Mouse (Mus musculus): Measurements from ENCODE around the gene Arhgef3.

Arhgef3 gene

DNA sequence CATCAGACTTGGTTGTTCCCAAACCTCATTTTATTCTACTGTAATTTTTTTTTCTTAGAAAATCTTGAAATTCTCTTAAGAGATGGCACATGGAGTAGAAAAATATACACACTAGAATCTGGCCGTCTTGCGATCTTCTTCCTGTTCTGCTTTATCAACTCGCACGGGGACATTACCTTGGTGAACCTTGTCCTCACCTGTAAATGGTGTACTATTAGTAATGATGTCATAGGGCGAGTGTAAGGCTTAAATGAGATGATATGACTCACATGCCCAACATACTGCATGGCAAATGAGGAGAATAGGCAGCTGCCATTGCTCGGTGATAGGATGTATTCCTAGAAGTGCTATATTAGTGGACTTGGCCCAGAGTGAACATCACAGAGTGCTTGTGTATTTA is 49.9 kb downstream of the Arhgef3 start:
- no peak for DNase-seq (ENCODE audit: low spot score)

DNA sequence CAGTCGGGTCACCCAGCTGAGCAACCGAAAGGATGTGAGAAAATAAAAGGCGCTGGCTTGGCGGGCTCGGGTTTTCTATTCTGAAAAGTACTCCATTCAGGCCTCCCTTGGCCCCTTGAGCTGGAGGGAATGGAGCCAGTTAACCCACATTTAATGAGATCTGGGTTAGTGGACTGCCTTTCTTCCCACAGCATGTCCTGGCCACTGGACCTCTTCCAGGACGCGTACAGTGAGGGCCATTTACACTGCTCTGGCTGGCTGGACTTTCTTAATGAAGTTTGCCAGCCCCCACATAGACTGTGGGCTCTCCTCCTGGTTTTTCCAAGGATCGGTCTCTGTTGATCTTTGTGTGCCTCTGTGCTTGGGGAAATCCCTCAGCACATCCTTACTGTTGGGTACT is 52.1 kb downstream of the Arhgef3 start:
- DNase-seq (ENCODE audit: low spot score), result peak; percentile 57

DNA sequence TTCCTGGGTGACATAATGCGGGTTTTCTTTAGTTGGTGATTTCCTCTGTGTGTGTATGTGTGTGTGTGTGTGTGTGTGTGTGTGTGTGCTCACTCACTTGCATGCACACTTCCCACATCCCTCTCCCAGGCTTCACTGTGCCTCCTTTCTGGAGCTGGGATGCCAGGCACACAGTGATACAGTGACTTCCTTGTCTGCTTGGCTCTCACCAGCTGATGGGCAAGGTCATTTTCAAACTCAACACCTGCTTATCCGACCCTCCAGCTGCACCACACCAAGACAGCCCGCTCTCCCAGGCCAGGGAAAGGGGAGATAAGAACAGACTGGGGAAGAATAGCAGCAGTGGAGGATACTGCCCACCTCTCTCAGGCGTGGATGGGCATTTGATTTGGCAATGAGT is 52.5 kb downstream of the Arhgef3 start:
- DNase-seq (ENCODE audit: low spot score), result no peak

DNA sequence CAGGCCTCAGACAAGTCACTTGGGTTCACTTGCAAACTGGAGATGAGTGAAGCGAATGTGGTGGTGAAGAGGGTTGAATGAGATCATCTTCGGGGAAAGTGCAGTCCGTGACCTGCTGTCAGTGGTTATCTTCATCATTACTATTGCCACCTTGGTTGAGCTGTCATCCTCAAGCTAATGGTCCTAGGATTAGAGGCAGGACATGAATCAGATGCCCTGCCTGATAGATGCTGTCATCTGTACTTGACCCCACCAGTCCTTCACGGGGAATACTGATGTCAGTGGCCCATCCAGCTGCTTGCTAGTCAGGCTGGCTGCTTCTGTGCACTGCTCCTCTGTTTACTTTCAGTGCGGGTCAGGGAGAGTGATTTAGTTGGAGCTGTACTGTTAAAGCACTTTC is 53.7 kb downstream of the Arhgef3 start:
- no peak for DNase-seq (ENCODE audit: low spot score)

DNA sequence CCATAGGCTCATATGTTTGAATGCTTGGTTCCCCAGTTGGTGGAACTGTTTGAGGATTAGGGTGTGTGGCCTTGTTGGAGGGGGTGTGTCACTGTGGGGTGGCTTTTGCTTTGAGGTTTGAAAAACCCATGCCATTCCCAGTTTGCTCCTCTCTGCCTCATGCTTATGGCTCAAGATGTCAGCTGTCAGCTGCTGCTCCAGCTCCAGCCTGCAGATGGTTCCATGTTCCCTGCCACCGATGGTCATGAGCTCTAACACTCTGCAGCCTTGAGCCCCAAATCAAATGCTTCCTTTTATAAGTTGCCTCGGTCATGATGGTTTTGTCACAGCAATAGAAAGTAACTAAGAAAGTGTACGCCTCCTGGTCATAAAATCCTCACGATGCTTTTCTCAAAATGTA is 54.6 kb downstream of the Arhgef3 start:
- no peak for DNase-seq (ENCODE audit: low spot score)

DNA sequence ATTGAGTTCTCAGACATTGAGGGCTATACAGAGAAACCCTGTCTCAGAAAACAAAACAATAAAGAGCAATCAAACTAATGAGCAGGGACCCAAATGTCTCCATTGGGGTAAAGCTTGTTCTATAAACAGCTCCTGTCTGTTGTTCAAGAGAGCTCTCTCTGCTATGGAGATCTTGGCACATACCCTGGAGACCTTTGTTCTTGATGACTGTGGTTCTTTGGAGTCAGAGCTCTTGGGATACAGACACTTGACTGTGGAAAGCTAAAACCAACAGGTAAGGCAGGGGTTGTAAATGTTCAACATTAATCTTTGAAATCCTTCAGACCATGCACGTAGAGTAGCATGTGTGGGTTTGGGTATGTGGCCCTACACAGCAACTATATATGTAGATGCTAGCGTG is 55.7 kb downstream of the Arhgef3 start:
- DNase-seq (ENCODE audit: low spot score), result no peak

DNA sequence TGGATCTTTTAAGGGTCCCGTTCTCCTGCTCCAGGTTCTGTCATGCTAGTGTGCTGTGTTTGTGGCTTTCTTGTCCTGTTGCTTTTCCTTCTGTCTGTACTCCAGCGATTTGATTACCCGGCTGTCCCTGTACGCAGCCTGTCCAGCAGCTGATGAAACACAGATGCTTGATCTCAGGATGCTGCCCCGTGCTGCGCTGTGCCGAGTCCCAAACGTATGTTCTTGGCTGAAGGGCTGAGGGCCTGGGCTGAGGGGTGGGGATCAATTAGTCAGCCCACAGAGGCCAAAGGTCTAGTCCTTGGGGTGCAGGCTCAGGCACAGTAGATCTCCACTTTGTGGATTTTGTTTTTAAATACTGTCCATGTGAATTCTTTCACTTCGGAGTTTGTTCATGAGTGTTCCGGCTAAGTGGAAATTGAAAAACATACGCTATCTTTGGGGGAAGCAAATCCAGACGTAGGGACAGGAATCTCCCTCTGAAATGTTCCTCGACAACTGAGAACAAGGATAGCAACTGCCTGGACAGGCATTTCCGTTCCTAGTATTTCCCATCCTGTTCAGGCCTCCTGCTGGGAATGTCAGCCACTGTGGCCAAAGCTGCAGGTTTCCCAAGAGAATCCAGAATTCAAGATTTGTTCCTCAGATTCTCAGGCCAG is 56.6 kb downstream of the Arhgef3 start:
- no peak for DNase-seq (ENCODE audit: low spot score)

DNA sequence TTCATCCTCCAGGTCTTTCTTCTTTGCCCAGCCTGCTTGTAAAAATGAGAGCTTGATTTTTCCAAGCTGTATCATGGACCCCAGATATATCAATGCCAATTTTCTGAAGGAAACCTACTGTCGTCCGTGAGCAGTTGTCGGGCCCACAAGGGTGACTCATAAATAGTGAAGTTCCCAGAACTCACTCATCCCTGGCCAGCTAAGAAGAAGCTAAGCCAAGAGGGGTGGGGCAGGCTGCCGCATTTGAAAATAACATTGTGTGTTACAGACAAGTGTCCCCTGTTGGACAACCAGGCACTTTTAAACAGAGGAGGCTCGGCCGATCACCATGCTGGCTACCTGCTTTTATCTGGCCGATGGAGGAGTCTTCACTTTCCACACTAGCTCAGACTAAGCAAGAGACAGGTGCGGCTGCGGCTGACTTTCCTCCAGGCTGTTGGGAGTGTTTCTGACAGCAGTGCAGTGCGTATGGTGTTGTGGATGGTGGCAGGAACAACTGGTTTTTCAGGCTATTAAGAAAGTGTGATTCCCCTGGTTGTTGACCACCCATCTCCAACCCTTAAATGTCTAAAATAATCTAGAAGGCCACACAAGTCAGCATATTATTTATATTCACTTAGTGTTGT is 58.6 kb downstream of the Arhgef3 start:
- DNase-seq (ENCODE audit: low spot score), result no peak

DNA sequence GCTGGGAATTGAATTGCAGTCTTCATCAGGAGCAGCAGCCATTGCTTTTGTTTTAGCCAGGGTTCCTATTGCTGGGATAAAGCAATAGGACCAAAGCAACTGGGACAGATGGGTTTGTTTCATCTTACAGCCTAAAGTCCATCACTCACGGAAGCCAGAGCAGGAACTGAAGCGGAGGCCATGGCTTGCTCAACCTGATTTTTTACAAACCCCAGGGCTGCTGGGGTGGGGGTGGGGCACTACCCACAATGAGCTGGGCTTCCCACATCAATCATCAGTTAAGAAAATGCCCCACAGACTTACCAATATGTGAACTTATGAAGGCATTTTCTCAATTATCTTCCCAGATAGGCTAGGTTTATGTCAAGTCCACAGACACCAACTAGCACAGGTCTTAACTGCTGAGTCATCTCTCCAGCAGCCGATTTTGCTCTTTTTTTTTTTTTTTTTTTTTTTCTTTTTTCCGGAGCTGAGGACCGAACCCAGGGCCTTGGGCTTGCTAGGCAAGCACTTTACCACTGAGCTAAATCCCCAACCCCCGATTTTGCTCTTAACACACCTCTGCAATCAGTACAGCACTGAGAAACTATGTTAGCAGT is 59.6 kb downstream of the Arhgef3 start:
- no peak for DNase-seq (ENCODE audit: low spot score)

DNA sequence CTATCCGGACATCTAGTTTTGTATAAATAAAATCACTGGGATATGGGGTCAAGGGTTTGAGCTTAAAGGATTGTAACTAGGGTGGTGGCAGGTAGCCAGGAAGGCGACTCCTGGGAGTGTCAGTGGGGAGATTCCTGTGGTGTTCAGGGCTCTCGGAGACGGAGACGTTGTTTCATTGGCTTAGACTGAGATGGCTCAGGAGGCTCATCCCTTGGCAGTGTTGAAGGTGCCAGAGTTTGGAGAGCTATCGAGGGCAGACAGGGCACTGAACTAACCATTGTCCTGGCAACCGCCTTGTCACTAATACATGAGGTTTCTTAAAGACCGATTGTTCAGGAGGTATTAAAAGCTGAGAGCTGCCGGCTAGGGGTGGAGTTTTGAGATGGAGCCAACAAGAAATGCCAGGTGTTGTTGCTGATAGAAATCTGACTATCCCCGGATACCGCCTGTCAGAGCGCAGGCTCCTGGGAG is 60.2 kb downstream of the Arhgef3 start:
- DNase-seq (ENCODE audit: low spot score), result no peak

DNA sequence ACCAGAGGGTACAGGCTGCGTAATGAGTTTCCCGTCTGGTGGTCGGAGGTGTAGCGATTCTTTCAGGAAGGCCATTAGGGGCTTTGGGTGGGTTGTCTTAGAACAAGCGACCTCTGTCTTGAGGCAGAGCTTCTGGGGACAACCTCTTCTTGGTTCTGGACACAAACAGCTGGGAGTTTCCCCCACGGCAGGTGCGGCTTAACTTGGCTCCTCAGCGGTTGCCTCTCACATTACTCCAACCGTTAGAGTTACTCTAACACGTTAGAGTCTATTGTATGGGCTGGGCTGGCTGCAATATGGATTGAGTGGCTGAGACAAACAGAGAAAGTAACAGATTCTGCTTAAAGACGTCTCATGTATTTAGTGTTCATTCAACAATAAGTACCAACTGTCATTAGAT is 60.6 kb downstream of the Arhgef3 start:
- DNase-seq (ENCODE audit: low spot score), result no peak

DNA sequence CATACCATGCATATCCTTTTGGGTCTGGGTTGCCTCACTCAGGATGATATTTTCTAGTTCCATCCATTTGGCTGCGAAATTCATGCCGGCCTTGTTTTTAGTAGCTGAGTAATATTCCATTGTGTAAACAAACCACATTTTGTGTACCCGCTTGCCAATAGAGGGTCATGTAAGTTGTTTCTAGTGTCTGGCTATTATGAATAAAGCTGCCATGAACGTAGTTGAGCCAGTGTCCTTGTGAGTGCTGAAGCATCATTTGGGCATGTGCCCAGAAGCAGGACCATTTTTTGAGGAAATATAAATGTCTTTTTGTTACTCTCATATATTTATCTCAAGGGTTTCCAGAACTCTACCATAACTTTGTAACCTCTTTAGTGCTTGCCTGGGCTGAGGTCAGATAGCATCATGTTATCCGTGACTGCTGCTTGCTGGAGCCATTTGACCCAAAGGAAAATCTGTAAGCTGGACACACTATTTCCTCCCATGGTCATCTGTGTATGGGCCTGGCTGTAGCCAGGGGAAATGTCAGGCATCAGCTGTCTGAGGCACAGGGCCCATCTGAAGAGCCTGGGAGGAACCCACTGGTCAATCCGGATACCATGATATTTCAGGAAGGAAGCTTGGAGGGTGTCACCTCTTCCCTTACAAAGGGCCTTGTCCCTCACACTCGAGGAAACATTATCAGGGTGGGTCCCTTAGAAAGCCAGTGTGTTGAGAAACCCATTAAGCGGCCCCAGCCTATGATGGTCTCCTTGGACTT is 63.3 kb downstream of the Arhgef3 start:
- no peak for DNase-seq (ENCODE audit: low spot score)

DNA sequence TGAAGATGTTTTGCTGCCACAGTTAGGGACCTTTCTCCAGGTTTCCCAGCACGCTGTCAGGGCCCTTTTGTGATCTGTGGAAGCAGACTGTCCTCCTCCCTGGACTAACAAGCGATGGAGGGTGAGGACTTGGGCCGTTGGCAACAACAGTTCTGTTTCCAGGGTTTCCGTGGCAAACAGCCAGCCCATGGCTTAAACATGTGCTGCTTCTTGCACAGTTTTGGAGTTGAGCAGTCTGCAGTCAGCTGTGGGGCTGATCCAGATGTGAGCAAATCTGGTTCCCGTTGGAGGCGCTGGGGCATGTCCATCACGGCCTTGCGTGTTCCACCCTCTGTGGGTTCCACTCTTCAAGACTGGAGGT is 63.8 kb downstream of the Arhgef3 start:
- peak; percentile 48 for DNase-seq (ENCODE audit: low spot score)

DNA sequence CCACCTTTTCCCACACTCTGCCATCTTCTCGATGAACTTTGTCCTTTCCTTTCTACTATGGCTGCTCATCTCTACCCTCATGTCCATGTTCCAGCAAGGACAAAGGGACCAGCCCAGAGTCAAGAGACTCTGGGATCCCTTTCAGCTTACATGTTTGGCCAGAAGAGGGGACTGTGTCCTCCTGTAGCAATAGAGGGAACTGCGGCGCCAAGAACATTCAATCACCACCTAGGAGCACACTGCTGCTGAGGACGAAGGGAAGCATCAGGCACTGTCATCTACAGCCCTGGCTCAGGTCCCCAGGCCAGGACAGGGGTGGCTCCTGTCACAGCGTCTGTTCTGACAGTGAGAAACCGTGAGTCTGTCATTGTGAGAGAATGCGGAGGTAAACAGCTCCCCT is 65.1 kb downstream of the Arhgef3 start:
- DNase-seq (ENCODE audit: low spot score), result no peak

DNA sequence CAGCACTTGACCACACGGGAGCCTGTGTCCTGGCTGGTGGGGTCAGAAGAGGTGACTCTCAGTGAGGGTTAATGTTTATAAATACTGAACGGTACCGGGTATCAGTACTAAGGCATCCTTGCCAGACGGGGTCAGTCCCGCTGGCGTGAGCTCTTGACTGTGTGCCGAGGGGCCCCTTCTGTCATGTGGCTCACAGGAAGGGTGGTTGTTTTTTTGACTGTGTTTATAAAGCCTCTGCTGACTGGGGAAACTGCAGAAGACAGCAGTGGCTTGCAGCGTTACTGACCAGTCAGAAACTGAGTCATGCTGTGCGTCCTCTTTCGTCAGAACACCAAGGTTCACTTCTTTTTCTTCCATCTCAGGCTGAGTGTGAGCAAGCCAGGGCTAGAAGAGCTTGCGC is 67.4 kb downstream of the Arhgef3 start:
- DNase-seq (ENCODE audit: low spot score), result no peak

DNA sequence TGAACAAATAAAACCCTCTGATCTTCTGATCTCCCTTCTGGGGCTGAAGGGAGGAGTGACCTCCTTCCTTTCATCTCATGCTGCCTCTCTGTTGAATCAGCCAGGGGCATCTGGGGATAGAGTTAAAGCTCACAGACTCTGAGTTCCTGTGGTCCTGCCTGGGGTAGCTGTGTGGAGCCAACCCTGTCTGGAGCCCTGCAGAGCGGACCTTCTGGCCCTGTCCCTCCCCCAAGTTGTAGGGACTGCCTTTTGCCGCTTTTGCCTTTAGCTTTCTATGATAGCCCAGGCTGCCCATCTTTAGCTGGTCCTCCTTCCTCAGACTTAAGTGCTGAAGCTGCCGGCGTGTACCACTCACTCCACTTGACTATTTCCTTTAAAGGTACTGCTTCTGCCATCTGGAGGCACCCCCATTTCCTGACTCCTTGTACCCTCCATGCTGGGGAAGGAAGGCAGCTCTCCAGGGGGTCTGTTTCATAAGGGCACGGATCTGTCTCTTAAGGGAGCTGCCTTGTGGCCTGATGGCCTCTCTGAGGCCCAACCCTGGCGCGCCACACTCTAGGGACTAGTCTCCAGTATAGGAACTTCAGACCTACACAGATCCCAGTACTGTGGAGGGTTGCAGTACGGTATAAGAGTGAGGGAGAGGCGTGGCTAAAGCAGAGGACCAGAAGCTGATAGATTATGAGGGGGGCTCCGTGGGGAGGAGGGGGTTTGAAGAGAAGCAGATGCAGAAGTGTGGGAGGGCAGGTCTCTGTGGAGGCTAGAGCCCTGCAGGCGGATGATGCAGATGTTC is 68.1 kb downstream of the Arhgef3 start:
- no peak for DNase-seq (ENCODE audit: low spot score)

DNA sequence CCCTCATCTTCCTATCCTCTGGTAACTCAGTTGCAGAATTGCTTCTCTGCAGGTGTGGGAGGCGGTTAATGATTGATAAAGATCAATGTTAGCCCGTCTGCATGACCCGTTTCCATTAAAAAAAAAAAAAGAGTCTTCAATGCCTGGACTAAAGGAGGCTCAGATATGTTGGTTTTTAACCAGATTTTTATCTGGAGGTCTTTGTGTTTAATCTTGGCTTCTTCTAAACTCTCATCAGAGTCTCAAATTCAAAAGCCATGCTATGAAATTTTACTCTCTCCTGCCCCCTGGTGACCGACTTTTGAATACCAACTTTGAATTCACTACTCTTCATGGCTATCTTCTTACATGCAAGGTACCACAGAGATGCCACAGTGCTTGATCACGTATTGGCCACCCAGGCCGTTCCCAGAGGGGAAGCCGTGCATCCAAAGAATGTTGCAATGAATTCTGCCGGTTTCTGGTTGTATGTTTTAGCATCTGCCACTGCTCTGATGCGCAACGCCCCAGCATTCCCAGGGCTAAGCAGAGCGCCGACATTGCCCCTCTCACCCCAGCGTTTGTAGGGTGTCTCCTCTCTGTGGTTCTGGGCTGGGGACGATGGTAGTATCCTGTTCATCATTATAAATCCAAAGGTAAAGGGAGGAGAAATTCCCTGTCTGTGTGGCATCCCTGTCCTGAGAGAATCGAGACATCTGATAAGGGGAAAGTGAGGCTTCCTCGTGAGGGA is 69.0 kb downstream of the Arhgef3 start:
- DNase-seq (ENCODE audit: low spot score), result no peak

DNA sequence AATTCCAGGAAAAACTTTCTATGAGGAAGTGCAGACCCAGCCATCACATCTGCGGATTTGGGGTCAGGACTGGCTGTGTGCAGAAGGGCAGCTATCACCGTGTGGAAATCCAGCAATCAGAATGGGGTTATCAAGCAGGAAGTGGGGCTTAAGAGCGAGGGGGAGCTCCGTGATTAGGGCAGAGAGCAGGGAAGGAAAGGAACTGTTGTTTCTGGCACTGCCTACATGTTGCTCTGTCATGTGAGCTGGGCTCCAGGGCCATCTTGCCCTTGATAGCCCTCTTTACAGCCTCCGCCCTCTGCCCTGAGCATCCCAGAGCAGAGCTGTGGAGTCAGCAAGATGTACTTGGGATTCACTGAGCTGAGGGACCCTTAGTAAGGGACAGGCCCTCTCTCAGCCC is 71.2 kb downstream of the Arhgef3 start:
- DNase-seq (ENCODE audit: low spot score), result no peak

DNA sequence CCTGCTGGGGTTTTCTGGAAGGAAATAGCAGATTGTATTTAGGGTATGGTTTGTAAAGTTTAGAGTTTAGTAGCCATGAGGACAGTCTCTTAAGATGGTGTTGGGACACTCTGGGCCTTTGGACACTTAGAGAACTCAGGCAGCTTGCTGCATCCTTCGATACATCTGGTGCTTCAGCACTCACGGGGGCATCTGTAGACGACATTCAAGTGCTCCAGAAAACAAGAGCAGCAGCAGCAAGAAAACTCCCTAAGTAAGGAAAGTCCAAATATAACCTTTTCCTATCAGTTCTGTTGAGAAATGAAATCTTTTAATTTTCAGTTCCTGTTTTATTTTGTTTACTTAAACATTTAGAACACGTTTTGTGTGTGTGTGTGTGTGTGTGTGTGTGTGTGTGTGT is 71.9 kb downstream of the Arhgef3 start:
- no peak for DNase-seq (ENCODE audit: low spot score)

DNA sequence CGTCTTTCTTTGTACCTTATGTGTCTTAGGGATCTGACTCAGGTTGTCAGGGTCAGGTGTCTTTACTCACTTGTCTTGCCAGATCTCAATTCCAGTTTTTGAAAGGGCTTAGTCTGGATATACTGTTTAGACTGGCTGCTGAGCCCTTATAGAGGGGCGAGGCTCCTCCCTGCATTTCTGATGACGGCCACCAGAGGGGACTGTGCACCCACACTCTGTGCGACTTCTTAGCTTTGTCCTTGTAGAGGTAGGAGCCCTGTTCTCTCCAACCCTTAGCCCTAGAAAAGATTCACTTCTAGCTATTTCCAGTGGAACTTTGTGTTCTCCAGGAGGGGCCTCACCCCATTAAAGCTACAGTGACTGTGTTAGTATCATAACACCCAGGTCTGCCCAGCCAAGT is 72.3 kb downstream of the Arhgef3 start:
- DNase-seq (ENCODE audit: low spot score), result peak; percentile 45

DNA sequence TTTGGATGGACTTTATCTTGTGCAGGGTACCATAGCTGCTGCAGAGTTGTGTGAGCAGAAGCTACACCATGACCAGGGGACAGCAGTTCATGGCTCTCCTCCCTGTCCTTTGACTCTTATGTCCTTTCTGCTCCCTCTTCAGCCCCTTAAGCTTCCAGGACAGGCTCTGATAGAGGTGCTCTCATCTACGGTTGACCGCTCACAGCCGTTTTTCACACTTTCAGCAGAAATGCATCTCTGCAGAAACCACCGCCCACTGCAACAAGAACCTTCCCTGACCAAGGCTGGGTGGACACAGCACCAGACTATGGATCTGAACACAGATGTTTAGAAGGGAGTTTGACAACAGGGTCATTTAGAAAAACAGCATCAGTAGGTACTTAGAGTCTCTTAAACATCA is 73.2 kb downstream of the Arhgef3 start:
- no peak for DNase-seq (ENCODE audit: low spot score)

DNA sequence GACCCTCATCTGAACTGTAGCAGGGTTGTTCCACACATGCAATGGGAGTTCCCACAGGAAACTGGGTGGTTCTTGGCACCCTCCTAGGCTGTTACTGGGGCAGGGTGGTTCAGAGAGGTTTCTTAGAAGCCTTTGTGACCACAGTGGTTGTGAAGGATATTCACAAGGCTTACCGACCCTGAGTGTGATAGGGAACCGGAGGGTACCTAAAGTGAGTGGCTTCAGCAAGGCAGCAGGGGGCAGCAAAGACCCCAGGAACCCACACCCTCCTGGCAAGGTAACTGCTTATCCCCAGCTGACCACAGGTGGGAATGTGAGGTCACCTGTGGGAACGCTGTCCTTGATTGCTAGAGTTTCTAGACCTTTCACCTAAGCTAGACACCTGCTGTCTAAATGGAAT is 77.8 kb downstream of the Arhgef3 start:
- DNase-seq (ENCODE audit: low spot score), result no peak
